Mouse (Mus musculus) embryonic stem cell, embryonic (primary cell): ENCODE data around the gene Notum.

ENCODE experiments used
- CTCF ChIA-PET, 4 experiments: fragments of 300-600 bp in 2 of 4; fragments of 350-600 bp in 2 of 4; sonication (Branson Sonifier 250); formaldehyde crosslinking; loops; one replicate each; lab custom pipeline; 2022; ENCODE audit warnings: inconsistent platforms in 2 of 4; lab: Charles Lee
- POLR2A ChIA-PET, 4 experiments: fragments of 300-600 bp in 2 of 4; fragments of 350-600 bp in 2 of 4; sonication (Branson Sonifier 250); formaldehyde crosslinking; loops; one replicate each; lab custom pipeline; 2022; ENCODE audit warnings: antibody characterized with exemption in 4 of 4, inconsistent platforms in 1 of 4; lab: Charles Lee

Gene Notum

DNA sequence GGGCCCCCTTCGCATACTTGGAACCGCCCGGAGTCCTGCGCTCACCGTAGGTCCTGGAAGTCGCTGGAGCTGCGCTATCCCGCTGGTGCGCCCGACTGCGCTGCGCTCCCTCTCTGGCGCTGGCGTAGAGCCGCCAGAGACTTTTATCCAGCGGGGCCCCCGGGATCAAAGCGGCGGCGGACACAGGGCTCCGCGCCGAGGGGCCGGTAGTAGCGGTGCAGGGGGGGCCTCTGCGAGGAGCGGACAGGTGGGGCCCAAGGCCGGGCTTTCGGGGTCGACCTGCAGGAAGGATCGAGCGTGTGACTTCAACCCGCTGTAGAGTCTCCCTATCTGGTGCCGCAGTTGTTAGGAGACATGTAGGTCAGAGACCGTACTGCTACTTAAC is at the start of gene Notum:
Gene Notum, minus strand, starts transcription at position 100 of the 385 bp plus-strand sequence.
- POLR2A ChIA-PET: interaction anchor here (0.6 to 34.4 kb wide), 29 partner anchors 9 to 191 kb away, joined by 3 to 509 read pairs (median 4); partner anchors contain the start of genes Pycr1 (in 4 of the 4), Aspscr1 (in 2 of the 4), Cenpx (in 2 of the 4) and Lrrc45 (in 2 of the 4)
- CTCF ChIA-PET: interaction anchor here (0.5 to 3.1 kb wide), 16 partner anchors 16 to 1305 kb away, joined by 3 to 25 read pairs (median 4); partner anchors contain the start of genes Pycr1 (in 2 of the 4), Cenpx (in 1 of the 4), Lrrc45 (in 1 of the 4) and Mafg (in 1 of the 4)

DNA sequence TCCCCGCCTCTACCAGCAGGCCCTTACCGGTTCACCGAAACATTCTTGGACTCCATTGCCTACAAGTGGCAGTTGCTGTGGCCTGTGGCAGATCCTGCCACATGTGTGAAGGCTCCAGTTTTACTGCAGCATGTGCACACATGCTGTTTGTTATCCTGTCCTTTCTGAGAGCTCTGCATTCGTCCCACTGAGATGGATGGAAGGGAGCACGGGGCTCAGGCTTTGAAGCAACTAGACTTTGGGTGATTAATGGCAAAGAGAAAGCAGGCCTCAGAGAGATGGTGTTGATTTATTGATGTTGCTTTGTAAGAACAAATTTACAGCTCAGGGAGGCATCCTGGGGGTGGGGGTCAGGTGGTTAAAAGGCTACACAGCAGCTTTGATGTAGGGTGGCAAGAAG is 49.7 kb upstream of the Notum start:
- ChIA-PET CTCF (interaction anchor here (0.9 to 4.4 kb wide), 13 partner anchors 10 to 67 kb away, joined by 3 to 28 read pairs (median 6); partner anchors contain the start of genes Rac3 (in 2 of the 4) and Pycr1 (in 1 of the 4)), POLR2A (interaction anchor here in 3 of 4 experiments (0.6 to 29.7 kb wide), 25 partner anchors 9 to 341 kb away, joined by 3 to 509 read pairs (median 5); partner anchors contain the start of genes Pycr1 (in 2 of the 3), Aspscr1 (in 1 of the 3), Csnk1d (in 1 of the 3) and Notum (in 1 of the 3))

DNA sequence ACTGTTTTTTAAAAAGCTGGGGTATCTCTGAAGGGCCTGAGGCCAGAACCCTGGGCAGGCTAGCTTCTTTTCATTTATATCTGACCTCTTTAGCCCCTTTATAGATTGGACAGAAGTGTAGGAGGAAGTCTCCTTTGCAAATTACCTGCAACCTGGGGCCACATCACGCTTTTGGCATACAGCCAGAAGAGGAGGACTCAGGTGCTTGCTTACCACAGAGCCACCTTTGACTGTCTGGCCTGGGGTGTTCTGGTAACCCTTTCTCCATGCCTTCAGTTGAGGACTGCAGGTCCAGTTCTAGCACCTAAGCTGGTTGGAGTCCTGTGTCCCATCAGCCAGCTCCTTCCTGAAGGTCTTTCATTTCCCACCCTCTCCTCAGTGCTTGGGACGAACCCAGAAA is 48.6 kb upstream of the Notum start:
- POLR2A ChIA-PET: interaction anchor here in 3 of 4 experiments (0.6 to 29.7 kb wide), 25 partner anchors 9 to 437 kb away, joined by 3 to 509 read pairs (median 6); partner anchors contain the start of genes Pycr1 (in 2 of the 3), Aspscr1 (in 1 of the 3), Mafg (in 1 of the 3) and Mrpl12 (in 1 of the 3)
- CTCF ChIA-PET: interaction anchor here (0.5 to 4.4 kb wide), 17 partner anchors 11 to 550 kb away, joined by 3 to 28 read pairs (median 4); partner anchors contain the start of genes Narf (in 1 of the 4), Notum (in 1 of the 4) and Rac3 (in 1 of the 4)

DNA sequence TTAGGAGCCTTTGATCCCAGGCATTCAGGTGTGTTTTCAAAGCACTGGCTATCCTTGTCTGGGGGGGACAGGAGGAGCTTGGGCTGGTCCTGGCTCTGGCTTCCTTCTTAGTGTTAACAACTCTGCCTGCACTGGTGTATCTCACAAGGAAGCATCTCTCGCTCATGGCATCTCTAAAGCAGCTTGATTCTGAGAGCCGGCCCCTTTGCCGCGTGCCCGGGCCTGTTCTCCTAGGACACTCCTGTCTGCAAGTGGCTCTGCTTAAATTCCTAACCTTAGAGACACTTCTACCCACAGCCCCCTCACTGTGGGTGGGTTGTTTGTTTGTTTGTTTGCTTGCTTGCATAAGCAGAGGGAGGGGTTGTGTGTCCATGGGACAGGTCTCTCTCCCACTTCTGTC is 47.0 kb upstream of the Notum start:
- ChIA-PET POLR2A (interaction anchor here (0.6 to 29.7 kb wide), 29 partner anchors 9 to 372 kb away, joined by 3 to 509 read pairs (median 4); partner anchors contain the start of genes Pycr1 (in 2 of the 4), Rac3 (in 2 of the 4), Aspscr1 (in 1 of the 4) and Mafg (in 1 of the 4)), CTCF (interaction anchor here in 2 of 4 experiments (0.8 to 4.4 kb wide), 5 partner anchors 11 to 69 kb away, joined by 3 to 28 read pairs (median 10); no protein-coding TSS in a partner anchor)

DNA sequence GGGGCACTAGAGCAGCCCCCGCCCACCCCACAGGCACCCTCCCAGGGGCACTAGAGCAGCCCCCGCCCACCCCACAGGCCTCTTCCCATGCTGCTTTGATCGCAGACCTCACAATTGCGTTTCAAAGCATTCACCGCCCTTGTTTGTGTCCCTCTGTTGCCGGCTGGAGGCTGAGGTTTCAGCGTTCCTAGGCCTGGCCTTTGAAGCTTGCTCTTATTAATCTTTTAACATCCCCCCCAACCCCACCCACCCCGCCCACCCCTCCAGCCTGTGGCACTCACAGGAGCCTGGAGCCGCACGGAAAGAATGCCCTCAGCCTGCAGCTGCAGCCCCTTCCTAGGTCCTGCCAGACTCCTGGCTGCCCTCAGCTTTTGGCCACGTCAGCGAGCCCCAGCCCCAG is 46.2 kb upstream of the Notum start:
- ChIA-PET POLR2A (interaction anchor here in 3 of 4 experiments (0.8 to 29.7 kb wide), 25 partner anchors 9 to 439 kb away, joined by 3 to 509 read pairs (median 6); partner anchors contain the start of genes Mafg (in 2 of the 3), Pycr1 (in 2 of the 3), Aspscr1 (in 1 of the 3) and Mrpl12 (in 1 of the 3)), CTCF (interaction anchor here (0.7 to 2.6 kb wide), 12 partner anchors 10 to 396 kb away, joined by 3 to 12 read pairs (median 5); no protein-coding TSS in a partner anchor)

DNA sequence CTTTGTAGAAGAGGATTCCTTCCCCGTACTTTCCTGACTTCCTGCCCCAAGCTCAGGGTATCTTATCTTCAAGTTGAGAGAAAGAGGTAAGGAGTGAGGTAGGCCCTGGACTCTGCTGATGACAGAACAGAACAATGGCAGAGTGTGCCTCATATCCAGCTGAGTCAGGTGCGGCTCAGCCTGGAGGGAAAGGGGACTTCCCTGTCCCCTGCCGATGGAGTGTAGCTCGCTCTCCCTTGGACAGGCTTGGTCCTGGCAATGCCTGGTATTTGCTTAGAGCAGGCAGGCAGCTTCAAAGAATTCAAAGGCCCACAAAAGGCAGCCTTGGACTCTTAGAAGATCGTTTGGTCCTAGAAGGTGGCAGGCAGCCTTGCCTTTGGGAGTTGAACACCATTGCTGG is 45.1 kb upstream of the Notum start:
- CTCF ChIA-PET: interaction anchor here in 3 of 4 experiments (0.7 to 2.6 kb wide), 17 partner anchors 9 to 440 kb away, joined by 3 to 12 read pairs (median 3); partner anchors contain the start of genes Sirt7 (in 1 of the 3) and Tex19.1 (in 1 of the 3)

DNA sequence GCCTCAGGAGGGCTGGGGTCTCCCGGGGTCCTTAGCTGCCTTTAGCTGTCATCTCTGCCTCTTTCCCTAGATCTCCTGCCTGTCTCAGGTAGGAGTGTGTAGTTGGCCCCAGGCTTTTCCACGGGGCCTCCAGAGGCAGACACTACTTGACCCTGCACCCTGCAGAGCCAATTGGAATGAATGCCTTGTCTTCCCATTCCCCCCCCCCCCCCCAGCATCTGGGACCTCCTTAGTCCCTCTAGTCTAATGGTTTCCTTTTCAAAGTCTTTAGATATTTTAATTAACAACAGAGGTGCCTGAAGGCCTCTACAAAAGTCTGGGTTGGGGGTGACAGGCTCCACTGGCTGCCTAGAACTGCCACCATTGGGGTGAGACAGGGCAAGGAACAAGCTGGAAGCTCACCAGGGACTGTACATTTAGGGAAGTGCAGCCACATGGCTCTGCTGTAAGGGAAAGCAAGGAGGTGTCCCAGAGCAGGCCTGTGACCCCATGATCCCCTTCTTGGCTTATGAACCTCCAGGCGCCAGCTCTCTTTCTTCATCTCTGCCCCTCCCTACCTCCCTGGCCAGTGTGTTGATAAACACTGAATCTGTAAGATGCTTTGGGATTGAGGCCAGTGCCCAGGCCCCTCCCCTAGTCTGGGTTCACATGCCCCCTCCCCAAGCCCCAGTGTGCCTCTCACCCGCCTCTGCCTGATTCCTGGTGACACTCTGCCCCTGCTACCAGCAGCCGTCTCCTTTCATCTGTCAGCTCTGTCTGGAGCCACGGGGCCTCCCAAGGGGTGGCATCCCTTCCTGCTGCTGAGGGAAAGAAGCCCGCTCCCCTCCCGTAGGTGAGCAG is 43.7 kb upstream of the Notum start:
- ChIA-PET POLR2A (interaction anchor here (0.5 to 29.7 kb wide), 31 partner anchors 9 to 443 kb away, joined by 3 to 509 read pairs (median 4); partner anchors contain the start of genes Pycr1 (in 3 of the 4), Cenpx (in 2 of the 4), Lrrc45 (in 2 of the 4) and Mafg (in 2 of the 4)), CTCF (interaction anchor here (0.6 to 2.6 kb wide), 16 partner anchors 9 to 250 kb away, joined by 3 to 7 read pairs (median 4); partner anchors contain the start of genes Cenpx (in 1 of the 4), Dcxr (in 1 of the 4) and Lrrc45 (in 1 of the 4))

More for the DNA sequence above, 45.1 kb upstream of the Notum start:
- POLR2A ChIA-PET: interaction anchor here in 2 of 4 experiments (0.6 to 29.7 kb wide), 25 partner anchors 8 to 815 kb away, joined by 3 to 509 read pairs (median 4); partner anchors contain the start of genes Pycr1 (in 2 of the 2), Aspscr1 (in 1 of the 2), Cenpx (in 1 of the 2) and Lrrc45 (in 1 of the 2)

DNA sequence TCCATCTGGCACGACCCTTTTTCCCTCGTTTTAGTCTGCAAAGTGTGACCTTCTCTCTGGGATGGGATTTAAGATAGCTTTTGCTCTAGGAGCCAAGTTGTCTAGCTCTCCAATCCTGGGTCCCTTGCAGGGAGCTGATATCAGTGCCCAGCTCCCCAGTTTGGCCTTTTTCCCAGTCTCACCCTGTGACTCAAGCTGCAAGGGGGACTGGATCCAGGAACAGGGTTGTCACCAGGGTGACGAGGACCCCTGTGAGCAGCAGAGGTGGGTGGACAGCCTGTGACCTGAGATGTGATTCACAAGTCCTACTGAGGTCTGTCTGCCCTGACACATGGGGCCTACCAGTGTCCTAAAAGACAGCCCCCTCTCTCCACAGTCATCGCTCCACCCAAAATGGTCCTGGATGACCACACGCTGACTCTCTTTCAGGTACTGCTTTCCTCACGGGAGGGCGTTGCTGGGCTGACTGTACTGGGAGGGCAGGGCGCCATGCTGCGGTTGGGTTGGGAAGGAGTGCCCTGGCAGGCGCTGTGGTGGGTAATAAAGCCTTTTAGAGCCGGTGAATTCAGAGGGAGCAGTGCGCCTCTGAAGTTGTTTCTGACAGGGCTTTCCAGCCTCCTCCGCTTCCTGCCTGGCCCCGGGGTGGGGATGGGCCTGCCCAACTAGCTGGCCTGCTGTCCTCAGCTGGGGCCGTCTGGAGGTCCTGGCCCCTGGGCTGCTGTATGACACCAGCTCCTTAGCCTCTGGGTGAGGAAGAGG is 42.9 kb upstream of the Notum start:
- ChIA-PET POLR2A (interaction anchor here in 3 of 4 experiments (0.7 to 29.7 kb wide), 22 partner anchors 10 to 444 kb away, joined by 3 to 509 read pairs (median 4); partner anchors contain the start of genes Pycr1 (in 3 of the 3), Aspscr1 (in 2 of the 3), Rac3 (in 2 of the 3) and Cenpx (in 1 of the 3)), CTCF (interaction anchor here in 3 of 4 experiments (0.6 to 1.5 kb wide), 10 partner anchors 10 to 258 kb away, joined by 3 to 5 read pairs (median 4); partner anchors contain the start of genes Cenpx (in 1 of the 3), Dcxr (in 1 of the 3) and Lrrc45 (in 1 of the 3))

DNA sequence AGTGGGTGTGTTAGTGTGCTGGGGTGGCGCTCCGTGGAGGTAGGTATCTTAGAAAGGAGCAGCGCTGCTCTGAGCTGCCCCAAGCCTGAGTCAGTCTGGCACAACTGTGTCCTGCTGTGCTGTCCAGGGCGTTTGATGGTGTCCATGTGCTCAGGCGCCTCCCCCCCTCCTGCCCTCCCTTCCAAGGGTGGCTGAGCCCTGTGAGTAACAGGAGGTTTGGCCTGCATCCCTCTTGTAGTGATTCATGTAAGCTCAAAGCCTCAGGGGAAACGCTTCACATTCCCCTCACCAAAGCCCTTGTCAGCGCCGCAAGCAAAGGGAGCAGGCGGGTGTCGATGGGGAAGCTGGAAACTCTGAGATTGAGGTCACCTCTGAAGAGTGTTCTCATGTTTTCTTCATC is 36.8 kb upstream of the Notum start:
- CTCF ChIA-PET: interaction anchor here (0.5 to 1.5 kb wide), 11 partner anchors 8 to 102 kb away, joined by 3 to 5 read pairs (median 3); no protein-coding TSS in a partner anchor
- POLR2A ChIA-PET: interaction anchor here in 3 of 4 experiments (0.5 to 29.7 kb wide), 12 partner anchors 11 to 723 kb away, joined by 3 to 509 read pairs (median 3); partner anchors contain the start of genes Cenpx (in 2 of the 3), Lrrc45 (in 2 of the 3) and Aspscr1 (in 1 of the 3)

DNA sequence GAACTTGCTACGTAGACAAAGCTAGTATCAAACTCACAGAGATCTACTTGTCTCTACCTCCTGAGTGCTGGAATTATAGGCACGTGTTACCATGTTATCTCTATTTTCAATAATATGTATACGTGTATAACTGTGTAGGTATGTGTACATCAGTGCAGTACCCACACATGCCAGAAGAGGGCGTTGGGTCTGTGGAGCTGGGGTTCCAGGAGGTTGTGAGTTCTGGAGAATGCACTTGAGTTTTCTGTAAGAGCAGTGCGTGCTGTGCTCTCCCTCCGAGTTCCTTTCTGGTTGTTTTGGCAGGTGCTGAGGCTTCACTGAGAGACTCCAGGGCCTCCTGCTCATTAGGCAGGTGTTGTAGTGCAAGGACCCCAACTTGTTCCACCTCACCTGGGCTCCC is 35.6 kb upstream of the Notum start:
- ChIA-PET CTCF (interaction anchor here (0.6 to 1.9 kb wide), 17 partner anchors 9 to 207 kb away, joined by 3 to 5 read pairs (median 3); partner anchors contain the start of genes Cenpx (in 1 of the 4) and Lrrc45 (in 1 of the 4)), POLR2A (interaction anchor here (0.6 to 29.7 kb wide), 14 partner anchors 9 to 212 kb away, joined by 3 to 509 read pairs (median 4); partner anchors contain the start of genes Aspscr1 (in 2 of the 4), Pycr1 (in 2 of the 4), Mafg (in 1 of the 4) and Mrpl12 (in 1 of the 4))

DNA sequence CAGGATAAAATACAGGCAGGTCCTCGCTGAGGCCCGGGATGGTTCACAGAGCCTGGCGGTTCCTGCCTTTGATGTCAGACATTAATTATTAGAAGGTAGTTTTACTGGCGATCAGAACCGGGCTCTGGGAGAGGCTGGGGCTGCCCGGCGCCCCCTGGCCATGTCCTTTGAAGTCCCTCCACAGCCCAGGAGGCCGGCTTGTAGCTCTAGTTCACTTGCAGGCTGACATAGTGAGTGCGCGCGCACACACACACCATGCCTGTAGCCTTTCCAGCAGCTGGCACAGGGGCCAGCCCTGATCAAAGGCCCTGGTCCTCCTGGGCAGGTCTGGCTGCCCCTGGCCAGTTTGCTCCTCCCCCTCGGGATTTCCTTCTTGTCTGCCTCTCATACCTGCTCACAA is 34.7 kb upstream of the Notum start:
- CTCF ChIA-PET: interaction anchor here in 3 of 4 experiments (0.9 to 1.9 kb wide), 6 partner anchors 8 to 178 kb away, joined by 3 to 5 read pairs (median 4); no protein-coding TSS in a partner anchor

DNA sequence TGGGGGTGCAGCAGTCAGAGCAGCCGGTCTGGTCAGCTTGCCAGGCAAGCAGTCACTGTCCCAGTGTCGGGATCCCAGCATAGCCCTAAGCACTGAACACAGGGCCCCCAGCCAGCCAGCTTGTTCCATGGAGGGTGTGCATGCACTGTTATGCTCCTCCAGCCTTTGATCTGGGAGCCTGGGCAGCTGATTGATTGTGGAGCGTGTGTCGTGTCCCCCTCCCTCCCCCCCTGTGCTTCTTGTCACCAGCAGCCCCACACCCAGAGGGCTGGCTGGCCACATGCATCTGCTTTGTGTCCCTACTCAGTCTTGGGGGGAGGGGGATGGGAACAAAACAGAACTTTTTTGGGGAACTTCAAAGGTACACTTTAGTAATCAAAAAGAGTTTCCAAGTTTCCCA is 34.2 kb upstream of the Notum start:
- POLR2A ChIA-PET: interaction anchor here in 2 of 4 experiments (0.6 to 34.4 kb wide), 7 partner anchors 9 to 123 kb away, joined by 3 to 509 read pairs (median 4); partner anchors contain the start of genes Aspscr1 (in 2 of the 2), Cenpx (in 1 of the 2), Lrrc45 (in 1 of the 2) and P4hb (in 1 of the 2)
- CTCF ChIA-PET: interaction anchor here in 1 of 4 experiments (1.6 to 1.9 kb wide), 2 partner anchors 18 to 25 kb away, joined by 5 to 6 read pairs; no protein-coding TSS in a partner anchor

More for the DNA sequence above, 34.7 kb upstream of the Notum start:
- POLR2A ChIA-PET: interaction anchor here in 3 of 4 experiments (0.6 to 34.4 kb wide), 13 partner anchors 8 to 260 kb away, joined by 3 to 509 read pairs (median 3); partner anchors contain the start of genes Aspscr1 (in 2 of the 3), Cenpx (in 1 of the 3), Lrrc45 (in 1 of the 3) and Mrpl12 (in 1 of the 3)

DNA sequence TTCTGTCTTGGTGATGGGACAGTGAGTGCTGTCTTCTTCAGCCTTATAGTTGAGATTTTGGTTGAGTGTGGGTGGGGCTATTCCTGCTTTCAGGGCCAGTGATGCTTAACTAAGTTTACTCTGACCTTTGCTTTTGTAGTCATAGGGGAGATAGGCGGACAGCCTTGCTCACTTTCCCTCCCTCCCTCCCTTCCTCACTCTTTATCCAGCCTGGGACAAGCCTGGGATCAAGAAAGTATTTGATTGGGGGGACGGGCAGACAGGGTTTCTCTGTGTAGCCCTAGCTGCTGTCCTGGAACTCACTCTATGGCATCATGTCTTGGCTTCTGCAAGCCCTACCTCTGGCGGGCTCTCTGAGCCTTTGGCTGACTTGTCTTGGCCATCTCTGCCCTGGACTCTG is 32.5 kb upstream of the Notum start:
- ChIA-PET CTCF (interaction anchor here in 2 of 4 experiments (0.6 to 1.9 kb wide), 4 partner anchors 17 to 34 kb away, joined by 3 to 6 read pairs (median 4); partner anchors contain the start of genes Cenpx (in 1 of the 2) and Lrrc45 (in 1 of the 2)), POLR2A (interaction anchor here in 2 of 4 experiments (0.7 to 34.4 kb wide), 6 partner anchors 10 to 61 kb away, joined by 3 to 509 read pairs (median 5); partner anchors contain the start of genes Aspscr1 (in 1 of the 2), Cenpx (in 1 of the 2) and Lrrc45 (in 1 of the 2))

DNA sequence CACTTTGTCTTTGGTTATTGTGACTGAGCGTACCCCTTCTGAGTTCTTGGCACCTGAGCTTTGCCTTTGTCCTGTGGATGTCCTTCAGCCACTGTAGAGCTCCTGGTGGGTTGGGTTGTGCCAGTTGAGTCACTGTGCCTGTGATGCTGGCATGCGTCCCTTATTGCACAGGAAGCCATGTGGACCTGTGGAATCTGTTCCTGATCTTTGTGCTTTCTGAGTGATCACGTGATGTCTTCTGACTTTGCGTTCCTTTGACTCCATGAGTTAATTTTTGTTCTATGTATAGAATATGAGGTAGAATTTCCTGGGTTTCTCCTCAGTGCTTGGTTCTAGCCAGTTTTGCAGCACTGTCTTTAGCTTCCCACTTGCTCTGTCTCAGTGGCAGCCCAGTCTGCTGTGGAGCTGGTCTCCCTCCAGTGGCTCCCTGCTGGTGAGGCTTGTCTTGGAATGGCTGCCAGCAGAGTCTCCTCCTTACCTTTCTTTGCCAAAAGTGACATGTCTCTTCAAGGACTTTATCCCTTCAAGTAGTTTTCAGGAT is 31.6 kb upstream of the Notum start:
- POLR2A ChIA-PET: interaction anchor here in 2 of 4 experiments (0.8 to 34.4 kb wide), 7 partner anchors 11 to 55 kb away, joined by 3 to 509 read pairs (median 6); partner anchors contain the start of genes Aspscr1 (in 1 of the 2), Cenpx (in 1 of the 2), Lrrc45 (in 1 of the 2) and Pycr1 (in 1 of the 2)
- CTCF ChIA-PET: interaction anchor here in 1 of 4 experiments (1.5 to 1.9 kb wide), 3 partner anchors 18 to 33 kb away, joined by 4 to 6 read pairs (median 4); partner anchors contain the start of genes Cenpx and Lrrc45
